Mouse (Mus musculus) kidney, embryonic 15.5 days (tissue): ENCODE data around the gene Proca1. TPM values are rescaled to one million over a fixed set of nuclear protein-coding genes. Genes with fewer than 3 reads are reported as not detected.
A peak's percentile ranks its signal among the peaks of the same experiment; 100 is the strongest.
"Not testable (repeated sequence)": the region's sequence is repeated elsewhere in the genome, so short reads cannot be mapped to it uniquely, and the experiment has no call there.

Source experiments
- ATAC-seq: fragments of 200-750 bp; cut with Nextera tagmentation; replicated peaks from 2 replicates; pipeline ENCODE4 v1.8.0; 2017; ENCODE audit warnings: moderate TSS enrichment; ENCODE audit not compliant: low FRiP score
- H3K27ac ChIP-seq: fragments of 300-500 bp; sonication (generic); 2 replicates; pipeline ENCODE4 v1.5.1; 2015; ENCODE audit warnings: mild to moderate bottlenecking, inconsistent platforms
- H3K27me3 ChIP-seq: fragments of 300-500 bp; sonication (generic); 2 replicates; pipeline ENCODE4 v1.6.1; 2015; ENCODE audit warnings: inconsistent platforms
- H3K36me3 ChIP-seq: fragments of 300-500 bp; sonication (generic); 2 replicates; pipeline ENCODE4 v1.6.1; 2015; ENCODE audit warnings: inconsistent platforms
- H3K4me1 ChIP-seq: fragments of 300-500 bp; sonication (generic); 2 replicates; pipeline ENCODE4 v1.6.1; 2015; ENCODE audit warnings: inconsistent platforms
- H3K4me2 ChIP-seq: fragments of 300-500 bp; sonication (generic); 2 replicates; pipeline ENCODE4 v1.6.1; 2015; ENCODE audit warnings: moderate library complexity, mild to moderate bottlenecking, inconsistent platforms
- H3K4me3 ChIP-seq: fragments of 300-500 bp; sonication (generic); replicated peaks from 2 replicates; pipeline ENCODE4 v1.5.1; 2015; ENCODE audit warnings: mild to moderate bottlenecking, inconsistent platforms
- H3K9ac ChIP-seq: fragments of 300-500 bp; sonication (generic); 2 replicates; pipeline ENCODE4 v1.6.1; 2015; ENCODE audit warnings: mild to moderate bottlenecking, inconsistent platforms
- H3K9me3 ChIP-seq: fragments of 300-500 bp; sonication (generic); replicated peaks from 2 replicates; pipeline ENCODE4 v1.6.1; 2016; ENCODE audit warnings: inconsistent platforms
- WGBS: fragments of 180-500 bp; shearing (Covaris S2); methylation state at CpG from one replicate; pipeline ENCODE4 v1.1.7; 2015; ENCODE audit warnings: mixed read lengths; 5-methylcytosine and 5-hydroxymethylcytosine counted together
- polyA plus RNA-seq: library from polyadenylated mRNA; unstranded; fragments of >200 nt; fragmentation: Nextera tagmentation; extraction: Ambion mirVana; gene quantifications from 2 replicates; pipeline ENCODE4 v1.2.1, GENCODE M21; 2015

The Proca1 gene
- polyA plus RNA-seq, 1 experiment from 2014 or later: 4.3 TPM

DNA sequence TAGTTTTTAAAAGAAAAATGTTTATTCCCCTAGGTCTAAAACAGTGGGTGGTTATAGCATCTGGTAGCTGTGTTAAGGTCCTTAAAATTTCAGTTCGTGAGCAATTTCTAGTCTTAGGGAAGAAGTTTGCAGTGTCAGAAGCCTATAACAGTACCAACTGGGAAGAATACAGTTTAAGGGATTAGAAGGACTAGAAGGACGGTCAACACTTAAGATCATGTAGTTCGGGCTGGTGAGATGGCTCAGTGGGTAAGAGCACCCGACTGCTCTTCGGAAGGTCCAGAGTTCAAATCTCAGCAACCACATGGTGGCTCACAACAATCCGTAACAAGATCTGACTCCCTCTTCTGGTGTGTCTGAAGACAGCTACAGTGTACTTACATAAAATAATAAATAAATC is 8.5 kb upstream of the Proca1 start:
- 95% methylated on average over 6 of the region's 6 CpGs for WGBS

DNA sequence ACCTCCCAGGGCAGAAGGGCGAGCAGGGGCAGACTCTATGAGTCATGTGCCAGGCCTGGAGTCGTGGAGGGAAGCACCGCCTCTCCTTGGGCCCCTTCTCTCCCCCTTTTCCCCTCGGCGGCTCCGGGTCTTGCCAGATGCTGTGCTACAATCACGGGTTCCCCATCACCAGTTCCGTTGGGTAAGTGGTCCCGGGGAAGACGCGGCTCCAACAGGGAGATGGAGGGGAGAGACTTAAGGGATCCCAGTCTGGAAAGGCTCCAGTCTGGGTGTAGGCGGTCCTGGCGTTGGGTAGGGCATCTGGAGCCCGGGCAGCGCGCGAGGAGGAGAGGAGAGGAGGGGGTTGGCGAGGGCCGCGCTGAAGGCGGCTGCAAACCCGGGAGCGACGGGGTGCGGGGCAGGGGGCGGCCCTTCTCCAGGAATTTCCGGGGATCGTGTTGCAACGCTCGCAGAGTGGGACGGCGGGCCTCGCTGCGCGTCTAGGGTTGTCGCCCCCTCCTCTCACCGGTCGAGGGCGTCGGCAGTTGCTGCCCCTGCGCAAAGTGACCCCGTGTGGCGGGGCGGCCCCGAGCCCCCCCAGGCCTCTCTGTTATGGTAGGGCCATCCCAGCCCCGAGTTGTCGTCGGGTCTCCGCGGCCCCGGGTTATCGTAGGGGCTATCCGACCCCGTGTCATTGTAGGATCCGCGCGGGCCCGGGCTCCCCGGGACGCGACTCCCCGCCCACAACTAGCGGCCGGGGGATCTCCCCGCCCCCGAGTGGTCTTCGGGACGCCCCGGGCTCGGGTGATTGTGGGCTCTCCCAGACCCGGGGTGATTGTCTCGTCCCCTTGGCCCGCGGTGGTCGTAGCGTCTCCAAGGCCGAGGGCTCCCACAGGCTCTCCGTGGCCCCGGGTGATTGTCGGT is 4.6 kb upstream of the Proca1 start, which contains the start of gene Rab34:
Gene Rab34, plus strand, starts transcription at position 100 of the 903 bp plus-strand sequence.
- peak within 1 kb of the TSS; percentile 94 for H3K9ac ChIP-seq
- peak within 1 kb of the TSS; percentile 76 for H3K4me3 ChIP-seq
- H3K36me3 ChIP-seq: peaks cover 31% of the 10 kb centered on the region
- under 1% methylated on average over 74 of the region's 80 CpGs for WGBS
- H3K27ac ChIP-seq: peak within 1 kb of the TSS; percentile 99
- peak; percentile 84 for ATAC-seq
- peak within 1 kb of the TSS; percentile 72 for H3K4me2 ChIP-seq
- no peaks in the 10 kb centered on the region for H3K9me3 ChIP-seq
- H3K27me3 ChIP-seq: no peaks in the 10 kb centered on the region
- peaks cover 27% of the 10 kb centered on the region for H3K4me1 ChIP-seq

More for the DNA sequence above, 8.5 kb upstream of the Proca1 start:
- not testable (repeated sequence) for ATAC-seq, H3K4me3 ChIP-seq, H3K27me3 ChIP-seq, H3K9me3 ChIP-seq, H3K4me2 ChIP-seq, H3K27ac ChIP-seq, H3K9ac ChIP-seq
- Histone ChIP-seq H3K36me3 (peaks cover 30% of the 10 kb centered on the region), H3K4me1 (peaks cover 39% of the 10 kb centered on the region)

- no peaks in the 10 kb centered on the region for H3K9me3 ChIP-seq
- peak overlapping the region; percentile 94 for H3K9ac ChIP-seq
- H3K4me2 ChIP-seq: peak overlapping the region; percentile 72
- peak overlapping the region; percentile 99 for H3K27ac ChIP-seq
- peaks cover 33% of the 10 kb centered on the region for H3K36me3 ChIP-seq
- H3K4me1 ChIP-seq: peaks cover 24% of the 10 kb centered on the region
- no peaks in the 10 kb centered on the region for H3K27me3 ChIP-seq
- peak; percentile 91 for ATAC-seq
- WGBS: under 1% methylated on average over 42 of the region's 42 CpGs
- peak overlapping the region; percentile 76 for H3K4me3 ChIP-seq
Observed at GRCm38 (mm10) chr11:78189234-78190040, 3.8 kb upstream of the Proca1 start.

- 50% methylated on average over 6 of the region's 6 CpGs for WGBS
- Histone ChIP-seq H3K4me3 (peak overlapping the region; percentile 76), H3K27me3 (no peaks in the 10 kb centered on the region), H3K36me3 (peaks cover 33% of the 10 kb centered on the region), H3K27ac (peak overlapping the region; percentile 99), H3K4me1 (peaks cover 30% of the 10 kb centered on the region), H3K9ac (peak overlapping the region; percentile 94; the same call in 1 of the 2 replicates), H3K9me3 (no peaks in the 10 kb centered on the region), H3K4me2 (peak overlapping the region; percentile 72)
- ATAC-seq: no peak
Observed at GRCm38 (mm10) chr11:78190041-78190440, 3.2 kb upstream of the Proca1 start.

GRCm38 (mm10) chr11:78194411-78195100 is 1.4 kb downstream of the Proca1 start:
- Histone ChIP-seq H3K4me2 (peak overlapping the region; percentile 62), H3K4me1 (peaks cover 30% of the 10 kb centered on the region), H3K27ac (peak overlapping the region; percentile 71), H3K4me3 (peak overlapping the region; percentile 59), H3K9me3 (no peaks in the 10 kb centered on the region), H3K36me3 (peaks cover 33% of the 10 kb centered on the region), H3K9ac (peak overlapping the region; percentile 16), H3K27me3 (no peaks in the 10 kb centered on the region)
- 3% methylated on average over 30 of the region's 30 CpGs for WGBS
- ATAC-seq: peak; percentile 77

DNA sequence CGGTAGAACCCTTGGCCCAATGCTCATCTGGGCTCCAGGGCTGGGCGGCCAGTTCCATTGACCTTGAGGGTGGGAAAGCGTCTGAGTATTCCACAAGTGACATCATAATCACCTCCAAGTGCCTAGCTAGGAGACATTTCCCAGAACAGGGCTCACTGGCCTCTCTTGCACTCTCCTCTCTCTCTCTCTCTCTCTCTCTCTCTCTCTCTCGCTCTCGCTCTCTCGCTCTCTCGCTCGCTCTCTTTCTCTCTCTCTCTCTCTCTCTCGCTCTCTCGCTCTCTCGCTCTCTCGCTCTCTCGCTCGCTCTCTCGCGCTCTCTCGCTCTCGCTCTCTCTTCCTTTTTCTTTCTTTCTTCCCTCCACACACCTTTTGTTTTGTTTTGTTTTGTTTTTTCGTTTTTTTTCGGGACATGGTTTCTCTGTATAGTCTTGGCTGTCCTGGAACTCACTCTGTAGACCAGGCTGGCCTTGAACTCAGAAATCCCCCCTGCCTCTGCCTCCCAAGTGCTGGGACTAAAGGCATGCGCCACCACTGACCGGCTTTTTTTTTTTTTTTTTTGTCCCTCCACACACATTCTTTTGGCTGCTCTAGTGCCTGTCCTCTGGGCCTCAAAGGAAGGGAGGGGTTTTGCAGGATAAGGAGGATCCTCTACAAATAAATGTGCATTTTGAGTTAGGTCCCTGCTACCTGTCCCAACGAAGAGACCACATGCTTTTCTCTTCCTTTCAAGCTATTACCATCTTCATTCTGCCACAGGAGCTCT is 2.1 kb downstream of the Proca1 start:
- Histone ChIP-seq H3K36me3 (peaks cover 32% of the 10 kb centered on the region), H3K27ac (peak overlapping the region; percentile 71), H3K4me3 (peak overlapping the region; percentile 59), H3K9me3 (no peaks in the 10 kb centered on the region), H3K9ac (peak overlapping the region; percentile 16), H3K4me2 (peak overlapping the region; percentile 62), H3K4me1 (peaks cover 22% of the 10 kb centered on the region), H3K27me3 (no peaks in the 10 kb centered on the region)
- no peak for ATAC-seq
- WGBS: 67% methylated on average over 23 of the region's 23 CpGs

DNA sequence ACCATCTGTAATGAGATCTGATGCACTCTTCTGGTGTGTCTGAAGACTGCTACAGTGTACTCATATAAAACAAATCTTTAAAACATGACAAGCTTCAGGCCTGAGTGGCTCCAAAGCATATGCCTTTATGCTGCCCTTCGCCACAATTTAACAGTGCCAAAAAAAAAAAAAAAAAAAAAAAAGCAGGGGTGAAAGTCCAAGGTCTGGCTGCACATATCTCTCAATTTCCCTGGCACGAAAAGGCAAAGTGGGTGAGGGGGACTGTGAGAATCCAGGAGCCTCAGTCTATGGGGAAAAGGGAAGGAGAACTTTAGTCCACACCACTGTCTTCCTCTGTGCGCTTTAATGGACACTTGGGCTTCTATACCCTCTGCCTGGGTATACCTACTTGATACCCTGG is 9.2 kb downstream of the Proca1 start:
- Histone ChIP-seq H3K36me3 (peaks cover 33% of the 10 kb centered on the region), H3K27ac (no peak overlapping the region), H3K9ac (no peak overlapping the region), H3K4me2 (no peak overlapping the region), H3K27me3 (no peaks in the 10 kb centered on the region), H3K9me3 (no peaks in the 10 kb centered on the region), H3K4me3 (no peak overlapping the region), H3K4me1 (peaks cover 15% of the 10 kb centered on the region)
- ATAC-seq: no peak
- WGBS: 86% methylated on average over 3 of the region's 3 CpGs

DNA sequence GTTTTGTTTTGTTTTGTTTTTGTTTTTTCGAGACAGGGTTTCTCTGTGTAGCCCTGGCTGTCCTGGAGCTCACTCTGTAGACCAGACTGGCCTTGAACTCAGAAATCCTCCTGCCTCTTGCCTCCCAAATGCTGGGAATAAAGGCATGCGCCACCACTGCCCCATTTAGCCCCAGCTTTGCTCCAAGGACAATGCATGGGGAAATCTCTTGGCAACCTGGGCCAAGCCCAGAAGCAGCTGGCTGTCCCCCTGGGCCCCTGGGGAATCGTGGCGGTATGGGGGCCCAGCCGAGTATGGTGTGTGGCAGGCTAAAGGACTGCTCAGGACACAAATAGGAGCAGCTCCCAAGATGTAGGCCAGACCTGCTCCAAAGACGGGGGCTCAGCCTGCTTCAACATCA is 11.1 kb downstream of the Proca1 start:
- no peak overlapping the region for H3K4me3 ChIP-seq
- no peak overlapping the region for H3K9ac ChIP-seq
- peaks cover 15% of the 10 kb centered on the region for H3K4me1 ChIP-seq
- WGBS: 89% methylated on average over 6 of the region's 6 CpGs
- H3K9me3 ChIP-seq: no peaks in the 10 kb centered on the region
- H3K27me3 ChIP-seq: no peaks in the 10 kb centered on the region
- ATAC-seq: no peak
- H3K27ac ChIP-seq: no peak overlapping the region
- peaks cover 52% of the 10 kb centered on the region for H3K36me3 ChIP-seq
- no peak overlapping the region for H3K4me2 ChIP-seq

- H3K27ac ChIP-seq: peak overlapping the region; percentile 72
- no peaks in the 10 kb centered on the region for H3K9me3 ChIP-seq
- WGBS: 15% methylated on average over 13 of the region's 13 CpGs
- no peak for ATAC-seq
- peaks cover 65% of the 10 kb centered on the region for H3K36me3 ChIP-seq
- no peak overlapping the region for H3K4me3 ChIP-seq
- peaks cover 15% of the 10 kb centered on the region for H3K4me1 ChIP-seq
- no peak overlapping the region for H3K9ac ChIP-seq
- H3K4me2 ChIP-seq: no peak overlapping the region
- no peaks in the 10 kb centered on the region for H3K27me3 ChIP-seq
Observed at GRCm38 (mm10) chr11:78205361-78206206, 12.4 kb downstream of the Proca1 start.

GRCm38 (mm10) chr11:78207190-78207589 is 14.0 kb downstream of the Proca1 start:
- Histone ChIP-seq H3K9ac (no peak overlapping the region), H3K4me3 (no peak overlapping the region), H3K9me3 (no peaks in the 10 kb centered on the region), H3K27me3 (no peaks in the 10 kb centered on the region), H3K4me2 (no peak overlapping the region), H3K27ac (no peak overlapping the region), H3K36me3 (peaks cover 81% of the 10 kb centered on the region), H3K4me1 (peaks cover 15% of the 10 kb centered on the region)
- no peak for ATAC-seq
- WGBS: 86% methylated on average over 7 of the region's 7 CpGs
